In the genomic region with DNA sequence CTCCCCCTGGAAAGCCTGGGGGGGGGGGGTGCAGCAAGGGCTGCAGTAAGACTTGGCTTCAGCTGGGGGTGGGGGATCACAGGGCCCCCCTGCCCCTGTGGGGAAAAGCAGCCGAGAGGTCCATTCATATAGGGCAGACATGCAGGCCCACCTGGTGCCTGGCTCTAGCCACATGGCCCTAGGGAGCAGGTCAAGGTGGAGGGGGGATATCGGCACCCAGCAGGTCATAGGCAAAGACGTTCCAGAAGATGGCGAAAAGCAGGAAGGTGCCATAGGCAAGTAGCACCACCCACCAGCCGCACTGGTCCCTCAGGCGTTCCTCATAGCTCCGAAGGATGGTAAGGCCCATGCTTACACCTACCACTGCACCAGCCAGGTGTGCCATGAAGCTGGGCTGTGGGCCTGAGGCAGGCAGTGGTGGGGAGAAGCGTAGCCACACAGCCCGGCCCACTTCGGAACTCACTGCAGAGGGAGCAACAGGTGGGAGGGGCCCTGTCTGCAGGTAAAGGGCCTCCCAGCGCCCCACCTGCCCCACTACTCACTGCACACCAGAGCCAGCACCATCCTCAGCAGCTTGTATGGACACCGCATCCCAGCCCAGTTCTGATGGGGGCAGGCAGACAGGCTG, we compare ENCODE assay signal across 8 mouse cellular contexts. TPM values are rescaled to one million over a fixed set of nuclear protein-coding genes. Genes with fewer than 3 reads are reported as not detected.
DNase-seq lines count a peak whose midpoint lies in the region; ATAC-seq and TF ChIP-seq lines count a peak whose summit lies in the region.

No protein-coding gene starts in this region.

- H3K4me2 ChIP-seq in hindbrain, embryonic 11.5 days (replicated peaks; ENCODE audit: low read depth, low read length), result peak overlapping the region; percentile 91
- peak overlapping the region; percentile 92 for H3K4me2 ChIP-seq in liver, embryonic 15.5 days

- H3K36me3 ChIP-seq in C2C12 (ENCODE audit: control insufficient read depth, insufficient read depth), result peaks cover 39% of the 10 kb centered on the region
- peaks cover 16% of the 10 kb centered on the region for H3K36me3 ChIP-seq in hindbrain, embryonic 11.5 days (ENCODE audit: control insufficient read depth, insufficient read depth, low read length)
- H3K36me3 ChIP-seq in liver, embryonic 15.5 days (replicated peaks), result peaks cover 49% of the 10 kb centered on the region

- peaks cover 51% of the 10 kb centered on the region for H3K79me2 ChIP-seq in C2C12 (ENCODE audit: control insufficient read depth, insufficient read depth)

- WGBS in hindbrain, embryonic 11.5 days, result 92% methylated on average over 12 of the region's 12 CpGs
- WGBS in liver, embryonic 15.5 days (ENCODE audit: insufficient replicate concordance), result 67% methylated on average over 12 of the region's 12 CpGs

- H3K4me1 ChIP-seq in hindbrain, embryonic 11.5 days (replicated peaks; ENCODE audit: control insufficient read depth, insufficient read depth, low read length), result peaks cover 39% of the 10 kb centered on the region
- peaks cover 90% of the 10 kb centered on the region for H3K4me1 ChIP-seq in liver, embryonic 15.5 days (replicated peaks)

- no peak overlapping the region for H3K9ac ChIP-seq in hindbrain, embryonic 11.5 days (ENCODE audit: low read depth, low read length)
- H3K9ac ChIP-seq in liver, embryonic 15.5 days, result peak overlapping the region; percentile 71; the same call in 1 of the 2 replicates

- no peak for TF ChIP-seq CTCF in C2C12 (IDR thresholded peaks at IDR 0.05; ENCODE audit: control insufficient read depth, insufficient read depth, insufficient read length)

- no peaks in the 10 kb centered on the region for H3K27me3 ChIP-seq in C2C12 (ENCODE audit: control insufficient read depth, insufficient read depth, insufficient read length)
- H3K27me3 ChIP-seq in hindbrain, embryonic 11.5 days (ENCODE audit: control insufficient read depth, insufficient read depth, low read length), result no peaks in the 10 kb centered on the region
- no peaks in the 10 kb centered on the region for H3K27me3 ChIP-seq in liver, embryonic 15.5 days

- DNase-seq in adrenal gland, adult (ENCODE audit: inconsistent age in 2 of 2, low spot score in 1 of 2), result peak; percentile 41 to 64
- no peak for DNase-seq in adrenal gland, postnatal 36 days
- DNase-seq in hindbrain, embryonic 11.5 days (ENCODE audit: low spot score), result no peak
- no peak for DNase-seq in right cerebral cortex, postnatal 36 days (ENCODE audit: low spot score in 2 of 2)
- no peak for DNase-seq in spleen, postnatal 36 days (ENCODE audit: low spot score in 2 of 2)
- DNase-seq in left cerebral cortex, adult 18-20 months (ENCODE audit: low spot score in 2 of 2), result no peak

- H3ac ChIP-seq in C2C12 (ENCODE audit: control insufficient read depth, insufficient read length, low read depth), result no peak overlapping the region

- no peaks in the 10 kb centered on the region for H3K9me3 ChIP-seq in hindbrain, embryonic 11.5 days (ENCODE audit: control insufficient read depth, low read length)
- no peaks in the 10 kb centered on the region for H3K9me3 ChIP-seq in liver, embryonic 15.5 days (replicated peaks)

- ATAC-seq in hindbrain, embryonic 11.5 days (ENCODE audit: low FRiP score), result no peak
- no peak for ATAC-seq in liver, embryonic 15.5 days (ENCODE audit: insufficient read depth)

- H3K79me3 ChIP-seq in C2C12 (ENCODE audit: low read depth), result peaks cover 27% of the 10 kb centered on the region

- peak overlapping the region; percentile 24; the same call in 1 of the 2 replicates for H3K27ac ChIP-seq in hindbrain, embryonic 11.5 days (ENCODE audit: low read depth, low read length)
- H3K27ac ChIP-seq in liver, embryonic 15.5 days (replicated peaks), result 0 out of 2 replicates have a peak overlapping the region, but pooled peaks have one; percentile 90

- H3K4me3 ChIP-seq in C2C12 (ENCODE audit: insufficient read depth, poor library complexity, severe bottlenecking), result peak overlapping the region; percentile 79
- H3K4me3 ChIP-seq in hindbrain, embryonic 11.5 days (ENCODE audit: low read depth, low read length), result peak overlapping the region; percentile 83; the same call in 1 of the 2 replicates
- H3K4me3 ChIP-seq in liver, embryonic 15.5 days (replicated peaks), result peak overlapping the region; percentile 72

TF ChIP-seq in C2C12, 6 proteins besides CTCF, POLR2A, EP300 and RAD21:
- TF ChIP-seq FOSL1 (IDR thresholded peaks at IDR 0.05; ENCODE audit: insufficient read depth, low read length, poor library complexity, severe bottlenecking) (no peak), MYOD1 (IDR thresholded peaks at IDR 0.05; ENCODE audit: control insufficient read depth, insufficient read length, low read depth) (no peak), CEBPB (IDR thresholded peaks at IDR 0.05; ENCODE audit: low read depth) (no peak), MAX (IDR thresholded peaks at IDR 0.05) (no peak), USF1 (IDR thresholded peaks at IDR 0.05; ENCODE audit: low read depth) (no peak), MYOG (IDR thresholded peaks at IDR 0.05; ENCODE audit: control insufficient read depth, extremely low read depth, insufficient read length) (no peak)
TF ChIP-seq in C2C12: peak in this region for 0.

RNA-seq across cellular contexts. Expression of a gene that starts 1.5 kb away (rescaled TPM):
- total RNA-seq in adrenal gland, postnatal 36 days (2021), result 100 to 1,000 TPM; 167 to 173 TPM
- polyA plus RNA-seq in C2C12 (2012; fragmentation: generic; extraction: Trizol), result 246 TPM
- polyA plus RNA-seq in hindbrain, embryonic 11.5 days (2014; fragmentation: Nextera tagmentation; extraction: Ambion mirVana), result 290 and 306 TPM in 2 replicates
- polyA plus RNA-seq in liver, embryonic 15.5 days (2015; fragmentation: Nextera tagmentation; extraction: Ambion mirVana), result 114 and 130 TPM in 2 replicates
- 100 to 1,000 TPM; 178 to 180 TPM for total RNA-seq in left cerebral cortex, adult 18-20 months (2021)

RNA-seq across cellular contexts. Expression of a gene that starts 2.4 kb away (rescaled TPM):
- total RNA-seq in adrenal gland, postnatal 36 days (2021), result 10 to 100 TPM; 17.4 to 20.3 TPM
- 0.40 TPM for polyA plus RNA-seq in C2C12 (2012; fragmentation: generic; extraction: Trizol)
- polyA plus RNA-seq in hindbrain, embryonic 11.5 days (2014; fragmentation: Nextera tagmentation; extraction: Ambion mirVana), result 3.1 TPM in 2 replicates
- 0.25 and 0.48 TPM in 2 replicates for polyA plus RNA-seq in liver, embryonic 15.5 days (2015; fragmentation: Nextera tagmentation; extraction: Ambion mirVana)
- 10 to 100 TPM; 40.6 to 42.4 TPM for total RNA-seq in left cerebral cortex, adult 18-20 months (2021)

RNA-seq across cellular contexts. Expression of a gene that starts 6.0 kb away (rescaled TPM):
- total RNA-seq in adrenal gland, postnatal 36 days (2021), result 10 to 100 TPM; 87.8 to 93.9 TPM
- 10.8 TPM for polyA plus RNA-seq in C2C12 (2012; fragmentation: generic; extraction: Trizol)
- polyA plus RNA-seq in hindbrain, embryonic 11.5 days (2014; fragmentation: Nextera tagmentation; extraction: Ambion mirVana), result 46.3 and 54.0 TPM in 2 replicates
- 19.6 and 25.2 TPM in 2 replicates for polyA plus RNA-seq in liver, embryonic 15.5 days (2015; fragmentation: Nextera tagmentation; extraction: Ambion mirVana)
- 10 to 100 TPM; 43.5 to 52.3 TPM for total RNA-seq in left cerebral cortex, adult 18-20 months (2021)

RNA-seq across cellular contexts. Expression of a gene that starts 6.9 kb away (rescaled TPM):
- 10 to 100 TPM in 1 of 2 experiments, 1 to 10 TPM in 1; 9.5 to 13.3 TPM for total RNA-seq in adrenal gland, postnatal 36 days (2021)
- polyA plus RNA-seq in C2C12 (2012; fragmentation: generic; extraction: Trizol), result 0.89 TPM
- polyA plus RNA-seq in hindbrain, embryonic 11.5 days (2014; fragmentation: Nextera tagmentation; extraction: Ambion mirVana), result 1.3 and 1.7 TPM in 2 replicates
- 0.46 and 0.52 TPM in 2 replicates for polyA plus RNA-seq in liver, embryonic 15.5 days (2015; fragmentation: Nextera tagmentation; extraction: Ambion mirVana)
- total RNA-seq in left cerebral cortex, adult 18-20 months (2021), result 10 to 100 TPM; 20.7 to 23.7 TPM

RNA-seq across cellular contexts. Expression of a gene that starts 9.9 kb away (rescaled TPM):
- total RNA-seq in adrenal gland, postnatal 36 days (2021), result 100 to 1,000 TPM in 1 of 2 experiments, 10 to 100 TPM in 1; 97.2 to 104 TPM
- 33.9 TPM for polyA plus RNA-seq in C2C12 (2012; fragmentation: generic; extraction: Trizol)
- polyA plus RNA-seq in hindbrain, embryonic 11.5 days (2014; fragmentation: Nextera tagmentation; extraction: Ambion mirVana), result 7.9 and 9.3 TPM in 2 replicates
- polyA plus RNA-seq in liver, embryonic 15.5 days (2015; fragmentation: Nextera tagmentation; extraction: Ambion mirVana), result 10.8 and 12.6 TPM in 2 replicates
- 10 to 100 TPM; 89.5 to 92.8 TPM for total RNA-seq in left cerebral cortex, adult 18-20 months (2021)

Comparison
In these comparisons a context has a peak if more than half of its experiments do, and no peak if none do; other contexts are left out.
1. DNase-seq: peak in adrenal gland, adult (2 of 2); none in adrenal gland, postnatal 36 days (0 of 2), hindbrain, embryonic 11.5 days (single experiment), right cerebral cortex, postnatal 36 days (0 of 2), spleen, postnatal 36 days (0 of 2) and left cerebral cortex, adult 18-20 months (0 of 2).
2. Peak in every context shown above with its lines, with median percentiles within 50 percentile points of each other: H3K4me3 ChIP-seq.